Mouse (Mus musculus) liver, postnatal 0 days (tissue): Measurements from ENCODE around the gene Kif23.
A peak's percentile ranks its signal among the peaks of the same experiment; 100 is the strongest.

Experiments
- CTCF ChIP-seq: sonication (generic); IDR thresholded peaks from 2 replicates; pipeline ENCODE4 v1.5.1; 2016; ENCODE audit warnings: antibody characterized with exemption, low read depth
- EP300 ChIP-seq: IDR thresholded peaks from 2 replicates; pipeline ENCODE4 v1.6.1; 2016; ENCODE audit warnings: antibody characterized with exemption, low read depth, mild to moderate bottlenecking

- no peak for TF ChIP-seq EP300
- peak; percentile 82 for TF ChIP-seq CTCF
These were observed 39.7 kb downstream of the Kif23 start for GRCm38 (mm10) chr9:61906912-61907311.
